ENCODE assay signal across 1 mouse cellular context in genomic region chr3:131119435-131119834, GRCm38 (mm10).
TF ChIP-seq lines count a peak whose summit lies in the region.

No protein-coding gene starts in this region.

TF ChIP-seq in CH12.LX, 34 proteins besides CTCF, POLR2A, EP300 and RAD21 (continued from another document):
- TF ChIP-seq ZC3H11A (IDR thresholded peaks at IDR 0.05; ENCODE audit: low read depth, low read length) (no peak), TCF12 (IDR thresholded peaks at IDR 0.05; ENCODE audit: low read depth, low read length) (peak; percentile 65), ETS1 (conservative IDR thresholded peaks at IDR 0.05; ENCODE audit: low read depth, low read length) (peak; percentile 63)
